Mouse (Mus musculus) forebrain, embryonic 15.5 days (tissue): ENCODE results near the gene H2al1a. TPM values are rescaled to one million over a fixed set of nuclear protein-coding genes. Genes with fewer than 3 reads are reported as not detected.

Experiments used
- polyA plus RNA-seq: library from polyadenylated mRNA; unstranded; fragments of >200 nt; fragmentation: Nextera tagmentation; extraction: Ambion mirVana; gene quantifications from 2 replicates; pipeline ENCODE4 v1.2.1, GENCODE M21; 2015

The H2al1a gene
- polyA plus RNA-seq, 1 experiment from 2014 or later = not detected

Other genes with a start within 250 kb of the H2al1a start
- gene H2al1b, start 3.2 kb downstream of the H2al1a start, polyA plus RNA-seq = not detected in 2 replicates
- gene H2al1c, start 6.4 kb downstream of the H2al1a start, polyA plus RNA-seq = not detected in 2 replicates
- gene H2al1d, start 9.6 kb downstream of the H2al1a start, polyA plus RNA-seq = not detected in 2 replicates
- gene H2al1e, start 12.7 kb downstream of the H2al1a start, polyA plus RNA-seq = not detected in 2 replicates
- gene H2al1f, start 15.9 kb downstream of the H2al1a start, polyA plus RNA-seq = not detected in 2 replicates
- not detected in 2 replicates for gene H2al1g, start 19.0 kb downstream of the H2al1a start, polyA plus RNA-seq
- gene H2al1h, start 22.2 kb downstream of the H2al1a start, polyA plus RNA-seq = not detected in 2 replicates
- gene H2al1i, start 25.4 kb downstream of the H2al1a start, polyA plus RNA-seq = not detected in 2 replicates
- not detected in 2 replicates for gene H2al1j, start 28.6 kb downstream of the H2al1a start, polyA plus RNA-seq